Mouse (Mus musculus): Measurements from ENCODE around the gene Ubxn1. TPM values are rescaled to one million over a fixed set of nuclear protein-coding genes. Genes with fewer than 3 reads are reported as not detected.
A peak's percentile ranks its signal among the peaks of the same experiment; 100 is the strongest.

Gene Ubxn1
- polyA plus RNA-seq, 1 experiment from 2014 or later = 186 TPM

DNA sequence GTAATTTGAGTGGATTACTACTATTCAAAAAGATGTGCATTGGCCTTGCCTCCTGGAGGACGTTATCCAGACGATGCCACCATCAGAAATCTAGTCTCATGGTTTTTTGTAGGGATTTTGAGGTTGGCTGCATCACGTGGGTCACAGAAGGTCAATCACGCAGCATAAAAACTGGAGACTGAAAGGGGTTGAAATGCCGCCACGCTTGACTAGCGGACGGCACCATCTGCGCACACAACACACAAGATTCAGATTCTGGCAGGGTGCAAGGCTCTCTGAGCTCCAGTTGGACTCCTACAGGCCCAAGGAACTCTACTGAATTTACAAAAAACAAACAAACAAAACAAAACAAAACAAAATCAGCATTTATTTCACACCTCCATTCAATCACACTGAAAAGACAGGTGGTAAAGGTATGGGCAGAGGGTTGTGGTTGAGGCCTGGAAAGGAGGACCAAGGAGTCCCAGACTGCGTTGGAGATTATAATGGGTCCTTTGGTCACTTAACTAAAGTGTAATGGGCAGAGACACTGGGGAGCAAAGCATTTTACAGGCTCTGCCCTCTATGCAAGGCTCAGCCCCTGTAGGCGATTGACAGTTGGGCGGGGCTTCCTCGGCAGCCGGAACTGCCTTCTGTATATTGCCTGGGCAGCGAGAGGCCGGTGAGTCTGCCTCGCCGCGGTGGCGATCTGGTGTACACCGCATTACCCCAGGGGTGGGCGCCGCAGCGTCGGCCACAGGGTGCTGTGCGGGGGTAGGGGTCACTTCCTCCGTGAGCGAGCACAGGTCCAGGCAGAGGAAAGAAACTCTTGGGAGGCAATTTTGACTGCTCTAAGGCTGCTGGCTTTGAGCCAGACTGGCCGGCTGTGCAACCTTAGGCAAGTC lies 31.1 kb upstream of the Ubxn1 start:
- peaks cover 18% of the 10 kb centered on the region for H3K36me3 ChIP-seq
- WGBS = 21% methylated on average over 29 of the region's 29 CpGs
- H3K9ac ChIP-seq = peak overlapping the region; percentile 64
- no peaks in the 10 kb centered on the region for H3K27me3 ChIP-seq (replicated peaks)
- no peak for ATAC-seq (ENCODE audit: low FRiP score, low read depth)
- peaks cover 32% of the 10 kb centered on the region for H3K4me1 ChIP-seq
- no peaks in the 10 kb centered on the region for H3K9me3 ChIP-seq
- H3K4me2 ChIP-seq (replicated peaks) = peak overlapping the region; percentile 75
- H3K4me3 ChIP-seq = peak overlapping the region; percentile 52
- 0 out of 2 replicates have a peak overlapping the region, but pooled peaks have one; percentile 37 for H3K27ac ChIP-seq

GRCm38 (mm10) chr19:8841012-8841411 lies 30.3 kb upstream of the Ubxn1 start:
- H3K27ac ChIP-seq = no peak overlapping the region
- peak overlapping the region; percentile 75 for H3K4me2 ChIP-seq (replicated peaks)
- H3K4me3 ChIP-seq = peak overlapping the region; percentile 52
- peaks cover 18% of the 10 kb centered on the region for H3K36me3 ChIP-seq
- no peaks in the 10 kb centered on the region for H3K9me3 ChIP-seq
- no peak for ATAC-seq (ENCODE audit: low FRiP score, low read depth)
- 92% methylated on average over 7 of the region's 7 CpGs for WGBS
- H3K27me3 ChIP-seq (replicated peaks) = no peaks in the 10 kb centered on the region
- peaks cover 32% of the 10 kb centered on the region for H3K4me1 ChIP-seq
- H3K9ac ChIP-seq = peak overlapping the region; percentile 64

GRCm38 (mm10) chr19:8842961-8843360 lies 28.3 kb upstream of the Ubxn1 start:
- WGBS = 92% methylated on average over 6 of the region's 6 CpGs

DNA sequence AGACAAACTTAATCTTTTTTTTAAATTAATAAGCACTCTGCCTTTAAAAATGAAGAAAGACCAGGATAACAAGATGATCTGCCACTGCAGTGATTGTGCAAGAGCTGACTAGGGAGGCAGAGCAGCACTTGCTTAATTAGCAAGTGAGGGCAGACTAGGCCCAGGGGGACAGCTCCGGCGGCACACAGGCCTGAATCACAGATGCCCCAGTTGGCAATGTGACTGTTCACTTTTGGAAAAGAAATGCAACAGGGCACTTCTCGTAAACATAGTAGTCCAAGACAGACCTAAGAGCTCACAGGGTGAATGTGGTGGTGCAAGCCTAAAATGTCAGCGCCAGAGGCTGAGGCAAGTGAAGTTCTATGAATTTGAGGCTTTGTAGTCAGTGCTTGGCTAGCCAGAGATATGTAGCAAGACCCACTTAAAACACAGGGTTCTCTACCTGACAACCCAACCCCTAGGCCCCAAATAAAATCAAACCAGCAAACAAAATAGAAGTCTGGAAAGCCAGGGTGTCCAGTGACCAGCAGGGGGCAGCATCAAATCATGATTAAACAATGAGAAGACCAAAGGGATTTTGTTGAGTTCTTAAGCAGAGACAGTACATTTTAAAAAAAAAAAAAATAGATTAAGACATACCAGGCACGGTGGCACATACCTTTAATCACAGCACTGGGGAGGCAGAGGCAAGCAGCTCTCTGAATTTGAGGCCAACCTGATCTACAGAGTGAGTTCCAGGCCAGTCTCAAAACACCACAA lies 26.7 kb upstream of the Ubxn1 start:
- H3K9me3 ChIP-seq = no peaks in the 10 kb centered on the region
- no peak overlapping the region for H3K4me2 ChIP-seq (replicated peaks)
- no peak overlapping the region for H3K4me3 ChIP-seq
- H3K27me3 ChIP-seq (replicated peaks) = no peaks in the 10 kb centered on the region
- 71% methylated on average over 5 of the region's 5 CpGs for WGBS
- H3K36me3 ChIP-seq = peaks cover 46% of the 10 kb centered on the region
- H3K27ac ChIP-seq = no peak overlapping the region
- no peak for ATAC-seq (ENCODE audit: low FRiP score, low read depth)
- no peak overlapping the region for H3K9ac ChIP-seq
- H3K4me1 ChIP-seq = peaks cover 18% of the 10 kb centered on the region

More at GRCm38 (mm10) chr19:8842961-8843360, 28.3 kb upstream of the Ubxn1 start:
- Histone ChIP-seq H3K27me3 (replicated peaks) (no peaks in the 10 kb centered on the region), H3K9ac (no peak overlapping the region), H3K36me3 (peaks cover 34% of the 10 kb centered on the region), H3K9me3 (no peaks in the 10 kb centered on the region), H3K4me3 (no peak overlapping the region), H3K27ac (no peak overlapping the region), H3K4me1 (peaks cover 32% of the 10 kb centered on the region), H3K4me2 (replicated peaks) (no peak overlapping the region)
- ATAC-seq (ENCODE audit: low FRiP score, low read depth) = no peak

GRCm38 (mm10) chr19:8848356-8848755 lies 22.9 kb upstream of the Ubxn1 start:
- H3K4me1 ChIP-seq = no peaks in the 10 kb centered on the region
- no peak for ATAC-seq (ENCODE audit: low FRiP score, low read depth)
- no peak overlapping the region for H3K4me3 ChIP-seq
- no peak overlapping the region for H3K4me2 ChIP-seq (replicated peaks)
- peaks cover 35% of the 10 kb centered on the region for H3K36me3 ChIP-seq
- WGBS = 93% methylated on average over 5 of the region's 5 CpGs
- no peaks in the 10 kb centered on the region for H3K9me3 ChIP-seq
- H3K9ac ChIP-seq = no peak overlapping the region
- H3K27me3 ChIP-seq (replicated peaks) = no peaks in the 10 kb centered on the region; the same call in 1 of the 2 replicates
- H3K27ac ChIP-seq = no peak overlapping the region

DNA sequence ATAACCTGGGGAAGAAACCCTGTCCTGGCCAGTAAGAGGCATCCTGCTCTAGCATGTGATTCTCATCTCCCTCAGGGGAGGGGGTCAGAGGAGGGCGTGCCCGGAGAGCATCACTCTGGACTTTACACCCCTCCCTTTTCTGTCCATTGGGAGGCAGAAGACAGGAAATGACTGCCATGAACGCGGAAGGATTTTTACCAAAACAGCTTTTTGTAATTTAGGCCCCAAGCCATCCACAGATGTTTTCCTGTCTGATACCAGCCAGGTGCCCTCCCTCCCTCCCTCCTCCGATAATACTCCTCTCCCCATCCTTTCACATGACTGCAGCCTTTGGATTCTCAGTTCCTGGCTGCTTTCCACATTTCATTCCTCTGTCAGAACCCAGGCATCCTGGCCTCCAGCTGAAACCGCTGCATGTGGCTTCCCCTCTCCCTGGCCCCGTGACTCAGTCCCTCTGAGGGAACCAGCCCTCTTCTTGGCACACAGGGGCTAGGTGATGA lies 20.8 kb upstream of the Ubxn1 start, which contains the start of gene Lrrn4cl:
TSS of gene Lrrn4cl (plus strand) at position 367 of the 500 bp plus-strand sequence.
- no peak within 1 kb of the TSS for H3K9ac ChIP-seq
- ATAC-seq (ENCODE audit: low FRiP score, low read depth) = no peak
- H3K27ac ChIP-seq = no peak within 1 kb of the TSS
- no peaks in the 10 kb centered on the region; the same call in 1 of the 2 replicates for H3K27me3 ChIP-seq (replicated peaks)
- 44% methylated on average over 7 of the region's 7 CpGs for WGBS
- H3K4me1 ChIP-seq = no peaks in the 10 kb centered on the region
- H3K4me2 ChIP-seq (replicated peaks) = no peak within 1 kb of the TSS
- peaks cover 35% of the 10 kb centered on the region for H3K36me3 ChIP-seq
- no peaks in the 10 kb centered on the region for H3K9me3 ChIP-seq
- H3K4me3 ChIP-seq = no peak within 1 kb of the TSS

GRCm38 (mm10) chr19:8851639-8852038 lies 19.7 kb upstream of the Ubxn1 start:
- H3K4me3 ChIP-seq = no peak overlapping the region
- H3K4me2 ChIP-seq (replicated peaks) = no peak overlapping the region
- no peaks in the 10 kb centered on the region; the same call in 1 of the 2 replicates for H3K27me3 ChIP-seq (replicated peaks)
- no peak for ATAC-seq (ENCODE audit: low FRiP score, low read depth)
- H3K4me1 ChIP-seq = no peaks in the 10 kb centered on the region
- no peak overlapping the region for H3K27ac ChIP-seq
- H3K9ac ChIP-seq = no peak overlapping the region
- H3K36me3 ChIP-seq = peaks cover 25% of the 10 kb centered on the region
- WGBS = 54% methylated on average over 7 of the region's 7 CpGs
- no peaks in the 10 kb centered on the region for H3K9me3 ChIP-seq

DNA sequence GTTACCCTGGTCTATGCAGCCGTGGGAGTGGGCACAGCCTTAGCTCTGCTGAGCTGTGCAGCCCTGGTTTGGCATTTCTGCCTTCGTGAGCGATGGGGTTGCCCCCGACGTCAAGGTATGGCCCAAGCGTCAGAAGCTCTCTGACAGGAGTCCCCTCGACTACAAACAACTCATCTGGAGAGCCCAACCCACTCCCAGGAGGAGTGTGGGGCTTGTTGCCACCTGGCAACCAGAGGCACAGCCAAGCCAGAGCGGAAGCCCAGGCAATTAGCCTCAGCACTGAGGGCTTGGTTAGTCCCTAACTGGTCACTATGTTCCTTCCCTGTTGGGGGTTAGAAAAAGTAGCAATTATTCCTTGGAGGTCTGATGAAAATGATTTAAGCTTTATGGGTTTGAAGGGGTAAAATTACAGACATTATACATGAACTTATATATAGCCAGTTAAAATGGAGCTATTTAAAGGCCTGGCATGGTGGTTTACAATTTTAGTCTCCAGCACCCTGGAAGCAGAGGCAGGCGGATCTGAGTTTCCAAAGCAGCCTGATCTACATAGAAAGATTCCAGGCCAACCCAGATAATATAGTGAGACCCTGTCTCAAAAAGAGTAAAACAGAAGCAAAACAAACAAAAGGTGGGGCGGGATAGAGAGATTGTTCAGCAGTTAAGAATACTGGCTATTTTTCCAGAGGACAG lies 18.9 kb upstream of the Ubxn1 start:
- Histone ChIP-seq H3K4me1 (no peaks in the 10 kb centered on the region), H3K9ac (no peak overlapping the region)
- 63% methylated on average over 10 of the region's 10 CpGs for WGBS

GRCm38 (mm10) chr19:8853117-8853516 lies 18.2 kb upstream of the Ubxn1 start:
- no peak overlapping the region for H3K9ac ChIP-seq
- 82% methylated on average over 3 of the region's 3 CpGs for WGBS
- no peak overlapping the region for H3K4me2 ChIP-seq (replicated peaks)
- no peaks in the 10 kb centered on the region for H3K4me1 ChIP-seq
- H3K27me3 ChIP-seq (replicated peaks) = no peaks in the 10 kb centered on the region; the same call in 1 of the 2 replicates
- H3K36me3 ChIP-seq = peaks cover 11% of the 10 kb centered on the region; the same call in 1 of the 2 replicates
- no peaks in the 10 kb centered on the region for H3K9me3 ChIP-seq
- no peak overlapping the region for H3K4me3 ChIP-seq
- H3K27ac ChIP-seq = no peak overlapping the region
- no peak for ATAC-seq (ENCODE audit: low FRiP score, low read depth)

More for the DNA sequence above, 18.9 kb upstream of the Ubxn1 start:
- Histone ChIP-seq H3K27ac (no peak overlapping the region), H3K27me3 (replicated peaks) (no peaks in the 10 kb centered on the region; the same call in 1 of the 2 replicates), H3K4me3 (no peak overlapping the region), H3K36me3 (peaks cover 17% of the 10 kb centered on the region), H3K4me2 (replicated peaks) (no peak overlapping the region), H3K9me3 (no peaks in the 10 kb centered on the region)
- no peak for ATAC-seq (ENCODE audit: low FRiP score, low read depth)

- Histone ChIP-seq H3K4me1 (no peaks in the 10 kb centered on the region), H3K36me3 (no peaks in the 10 kb centered on the region), H3K9me3 (no peaks in the 10 kb centered on the region), H3K4me2 (replicated peaks) (no peak overlapping the region), H3K9ac (no peak overlapping the region), H3K27ac (no peak overlapping the region), H3K27me3 (replicated peaks) (no peaks in the 10 kb centered on the region), H3K4me3 (no peak overlapping the region)
- WGBS = 40% methylated on average over 4 of the region's 4 CpGs
- no peak for ATAC-seq (ENCODE audit: low FRiP score, low read depth)
These were observed 13.6 kb upstream of the Ubxn1 start for GRCm38 (mm10) chr19:8857689-8858088.

DNA sequence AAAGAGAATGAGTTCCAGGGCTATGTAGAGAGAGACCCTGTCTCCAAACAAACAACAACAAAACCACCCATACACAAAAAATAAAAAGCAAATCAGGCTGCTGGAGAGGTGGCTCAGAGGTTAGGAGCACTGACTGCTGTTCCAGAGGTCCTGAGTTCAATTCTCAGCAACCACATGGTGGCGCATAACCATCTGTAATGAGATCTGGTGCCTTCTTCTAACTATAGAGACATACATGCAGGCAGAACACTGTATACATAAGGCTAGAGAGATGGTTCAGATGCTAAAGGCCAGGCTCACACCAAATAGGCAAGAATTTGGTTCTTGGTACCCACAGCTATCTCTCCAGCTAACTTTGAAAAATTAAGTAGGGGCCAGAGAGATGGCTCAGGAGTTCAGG lies 12.3 kb upstream of the Ubxn1 start:
- ATAC-seq (ENCODE audit: low FRiP score, low read depth) = no peak
- 24% methylated on average over 1 of the region's 1 CpGs for WGBS
- H3K27ac ChIP-seq = no peak overlapping the region
- no peaks in the 10 kb centered on the region for H3K9me3 ChIP-seq
- H3K27me3 ChIP-seq (replicated peaks) = no peaks in the 10 kb centered on the region
- no peak overlapping the region for H3K9ac ChIP-seq
- no peak overlapping the region for H3K4me3 ChIP-seq
- H3K36me3 ChIP-seq = no peaks in the 10 kb centered on the region
- no peaks in the 10 kb centered on the region for H3K4me1 ChIP-seq
- no peak overlapping the region for H3K4me2 ChIP-seq (replicated peaks)
